Mouse (Mus musculus) G1E-ER4 (cell line): ENCODE measurements around the gene Tmem56. TPM values are rescaled to one million over a fixed set of nuclear protein-coding genes. Genes with fewer than 3 reads are reported as not detected.

Experiments
- GATA1 ChIP-seq: IDR thresholded peaks from one replicate; pipeline ENCODE4 v1.8.0; 2012; ENCODE audit warnings: low read length, inconsistent platforms
- polyA plus RNA-seq: library from polyadenylated mRNA; stranded (reverse); fragments of >175 nt; gene quantifications from 2 replicates; pipeline ENCODE4 v1.2.3, GENCODE M21; 2012

Gene Tmem56
- 11.4 and 16.8 TPM in 2 replicates for polyA plus RNA-seq

GRCm38 (mm10) chr3:121282998-121283397, at the start of gene Tmem56:
Tmem56 (minus strand) TSS chr3:121283098.
- TF ChIP-seq GATA1, result no peak

GRCm38 (mm10) chr3:121330244-121330646, 47.3 kb upstream of the Tmem56 start:
- no peak for TF ChIP-seq GATA1

GRCm38 (mm10) chr3:121329647-121330046, 46.7 kb upstream of the Tmem56 start:
- TF ChIP-seq GATA1, result no peak

- no peak for TF ChIP-seq GATA1
Observed at GRCm38 (mm10) chr3:121327406-121327805, 44.5 kb upstream of the Tmem56 start.

- TF ChIP-seq GATA1, result no peak
Observed at GRCm38 (mm10) chr3:121323371-121323770, 40.5 kb upstream of the Tmem56 start.

GRCm38 (mm10) chr3:121320896-121321295, 38.0 kb upstream of the Tmem56 start:
- no peak for TF ChIP-seq GATA1

- no peak for TF ChIP-seq GATA1
Observed at GRCm38 (mm10) chr3:121319906-121320305, 37.0 kb upstream of the Tmem56 start.

GRCm38 (mm10) chr3:121315498-121315897, 32.6 kb upstream of the Tmem56 start:
- no peak for TF ChIP-seq GATA1

- no peak for TF ChIP-seq GATA1
Observed at GRCm38 (mm10) chr3:121314149-121314548, 31.3 kb upstream of the Tmem56 start.

GRCm38 (mm10) chr3:121312979-121313378, 30.1 kb upstream of the Tmem56 start:
- TF ChIP-seq GATA1, result no peak

GRCm38 (mm10) chr3:121312426-121312825, 29.5 kb upstream of the Tmem56 start:
- TF ChIP-seq GATA1, result no peak

- TF ChIP-seq GATA1, result no peak
Observed at GRCm38 (mm10) chr3:121309896-121310714, 27.2 kb upstream of the Tmem56 start.

- TF ChIP-seq GATA1, result no peak
Observed at GRCm38 (mm10) chr3:121309429-121309828, 26.5 kb upstream of the Tmem56 start.

GRCm38 (mm10) chr3:121308935-121309334, 26.0 kb upstream of the Tmem56 start:
- TF ChIP-seq GATA1, result no peak

GRCm38 (mm10) chr3:121307532-121308234, 24.8 kb upstream of the Tmem56 start:
- TF ChIP-seq GATA1, result no peak

- no peak for TF ChIP-seq GATA1
Observed at GRCm38 (mm10) chr3:121306641-121307040, 23.7 kb upstream of the Tmem56 start.

- TF ChIP-seq GATA1, result no peak
Observed at GRCm38 (mm10) chr3:121294200-121294599, 11.3 kb upstream of the Tmem56 start.
